Mouse (Mus musculus): Measurements from ENCODE around the gene Fto. TPM values are rescaled to one million over a fixed set of nuclear protein-coding genes. Genes with fewer than 3 reads are reported as not detected.

The Fto gene
- total RNA-seq, 2 experiments from 2014 or later = 69.3 to 76.3 TPM

GRCm38 (mm10) chr8:91524865-91525250 lies 211.5 kb downstream of the Fto start:
- DNase-seq = no peak

- no peak for DNase-seq
These were observed 212.1 kb downstream of the Fto start for GRCm38 (mm10) chr8:91525342-91525817.

- DNase-seq = no peak
These were observed 215.6 kb downstream of the Fto start for GRCm38 (mm10) chr8:91528967-91529366.

GRCm38 (mm10) chr8:91529699-91530098 lies 216.4 kb downstream of the Fto start:
- DNase-seq = no peak

- DNase-seq = no peak
These were observed 217.3 kb downstream of the Fto start for GRCm38 (mm10) chr8:91530656-91531055.

- peak; percentile 55 for DNase-seq
These were observed 218.6 kb downstream of the Fto start for GRCm38 (mm10) chr8:91531971-91532370.

GRCm38 (mm10) chr8:91532671-91533436 lies 219.5 kb downstream of the Fto start:
- no peak for DNase-seq

GRCm38 (mm10) chr8:91534752-91535151 lies 221.4 kb downstream of the Fto start:
- no peak for DNase-seq

- DNase-seq = no peak
These were observed 224.8 kb downstream of the Fto start for GRCm38 (mm10) chr8:91538109-91538508.

- DNase-seq = no peak
These were observed 225.6 kb downstream of the Fto start for GRCm38 (mm10) chr8:91538892-91539291.

GRCm38 (mm10) chr8:91539586-91539985 lies 226.3 kb downstream of the Fto start:
- DNase-seq = no peak

GRCm38 (mm10) chr8:91541229-91541628 lies 227.9 kb downstream of the Fto start:
- no peak for DNase-seq

- DNase-seq = no peak
These were observed 232.2 kb downstream of the Fto start for GRCm38 (mm10) chr8:91545561-91545960.

GRCm38 (mm10) chr8:91546599-91546998 lies 233.3 kb downstream of the Fto start:
- DNase-seq = no peak

- DNase-seq = no peak
These were observed 236.8 kb downstream of the Fto start for GRCm38 (mm10) chr8:91550131-91550530.

- DNase-seq = no peak
These were observed 237.9 kb downstream of the Fto start for GRCm38 (mm10) chr8:91551166-91551765.

GRCm38 (mm10) chr8:91551775-91552538 lies 238.6 kb downstream of the Fto start:
- peak; percentile 78 for DNase-seq

- DNase-seq = no peak
These were observed 239.3 kb downstream of the Fto start for GRCm38 (mm10) chr8:91552635-91553034.

- no peak for DNase-seq
These were observed 240.1 kb downstream of the Fto start for GRCm38 (mm10) chr8:91553387-91553786.

GRCm38 (mm10) chr8:91557041-91557587 lies 243.8 kb downstream of the Fto start:
- no peak for DNase-seq

GRCm38 (mm10) chr8:91558408-91558807 lies 245.1 kb downstream of the Fto start:
- no peak for DNase-seq

GRCm38 (mm10) chr8:91560017-91560591 lies 246.8 kb downstream of the Fto start:
- DNase-seq = no peak
